Mouse (Mus musculus): ENCODE data around the gene Enpp1.

Gene Enpp1

GRCm38 (mm10) chr10:24711480-24712366, at the start of gene Enpp1:
Enpp1 (minus strand) TSS chr10:24712159.
- DNase-seq (ENCODE audit: low spot score) = peak; percentile 64

GRCm38 (mm10) chr10:24758326-24758915, 46.5 kb upstream of the Enpp1 start:
- DNase-seq (ENCODE audit: low spot score) = no peak

- DNase-seq (ENCODE audit: low spot score) = no peak
Measured at GRCm38 (mm10) chr10:24754874-24755540, 43.0 kb upstream of the Enpp1 start.

GRCm38 (mm10) chr10:24754251-24754835, 42.4 kb upstream of the Enpp1 start:
- peak; percentile 37 for DNase-seq (ENCODE audit: low spot score)

- no peak for DNase-seq (ENCODE audit: low spot score)
Measured at GRCm38 (mm10) chr10:24753536-24754250, 41.7 kb upstream of the Enpp1 start.

GRCm38 (mm10) chr10:24742950-24743487, 31.1 kb upstream of the Enpp1 start:
- no peak for DNase-seq (ENCODE audit: low spot score)

GRCm38 (mm10) chr10:24741229-24742198, 29.6 kb upstream of the Enpp1 start:
- peak; percentile 14 for DNase-seq (ENCODE audit: low spot score)

- no peak for DNase-seq (ENCODE audit: low spot score)
Measured at GRCm38 (mm10) chr10:24739171-24739570, 27.2 kb upstream of the Enpp1 start.

GRCm38 (mm10) chr10:24738456-24738855, 26.5 kb upstream of the Enpp1 start:
- no peak for DNase-seq (ENCODE audit: low spot score)

- DNase-seq (ENCODE audit: low spot score) = no peak
Measured at GRCm38 (mm10) chr10:24735027-24735777, 23.2 kb upstream of the Enpp1 start.

GRCm38 (mm10) chr10:24727478-24727877, 15.5 kb upstream of the Enpp1 start:
- DNase-seq (ENCODE audit: low spot score) = no peak

GRCm38 (mm10) chr10:24725197-24725596, 13.2 kb upstream of the Enpp1 start:
- no peak for DNase-seq (ENCODE audit: low spot score)

- DNase-seq (ENCODE audit: low spot score) = no peak
Measured at GRCm38 (mm10) chr10:24721841-24722240, 9.9 kb upstream of the Enpp1 start.

GRCm38 (mm10) chr10:24719383-24719782, 7.4 kb upstream of the Enpp1 start:
- no peak for DNase-seq (ENCODE audit: low spot score)

- DNase-seq (ENCODE audit: low spot score) = peak; percentile 36
Measured at GRCm38 (mm10) chr10:24718720-24719119, 6.8 kb upstream of the Enpp1 start.

- DNase-seq (ENCODE audit: low spot score) = no peak
Measured at GRCm38 (mm10) chr10:24718058-24718457, 6.1 kb upstream of the Enpp1 start.

- no peak for DNase-seq (ENCODE audit: low spot score)
Measured at GRCm38 (mm10) chr10:24716232-24716631, 4.3 kb upstream of the Enpp1 start.

- DNase-seq (ENCODE audit: low spot score) = no peak
Measured at GRCm38 (mm10) chr10:24712901-24713300, 942 bp upstream of the Enpp1 start.

GRCm38 (mm10) chr10:24712367-24712761, 405 bp upstream of the Enpp1 start:
- DNase-seq (ENCODE audit: low spot score) = no peak

GRCm38 (mm10) chr10:24711071-24711470, 888 bp downstream of the Enpp1 start:
- no peak for DNase-seq (ENCODE audit: low spot score)

All from yolk sac, embryonic 10.5 days (tissue).